Mouse (Mus musculus): ENCODE data around the gene Tada2b.

Gene Tada2b

GRCm38 (mm10) chr5:36445028-36445427 lies 39.1 kb downstream of the Tada2b start:
- ATAC-seq (ENCODE audit: low TSS enrichment): no peak

GRCm38 (mm10) chr5:36444611-36445010 lies 39.5 kb downstream of the Tada2b start:
- no peak for ATAC-seq (ENCODE audit: low TSS enrichment)

GRCm38 (mm10) chr5:36440741-36441140 lies 43.3 kb downstream of the Tada2b start:
- no peak for ATAC-seq (ENCODE audit: low TSS enrichment)

GRCm38 (mm10) chr5:36436858-36437257 lies 47.2 kb downstream of the Tada2b start:
- no peak for ATAC-seq (ENCODE audit: low TSS enrichment)

GRCm38 (mm10) chr5:36434398-36434967 lies 49.6 kb downstream of the Tada2b start:
- peak; percentile 31; the same call in 1 of the 2 replicates for ATAC-seq (ENCODE audit: low TSS enrichment)

- ATAC-seq (ENCODE audit: low TSS enrichment): no peak
These were observed 52.4 kb downstream of the Tada2b start for GRCm38 (mm10) chr5:36431711-36432110.

- ATAC-seq (ENCODE audit: low TSS enrichment): peak; percentile 65
These were observed 54.5 kb downstream of the Tada2b start for GRCm38 (mm10) chr5:36429551-36429950.

- no peak for ATAC-seq (ENCODE audit: low TSS enrichment)
These were observed 56.3 kb downstream of the Tada2b start for GRCm38 (mm10) chr5:36427831-36428230.

GRCm38 (mm10) chr5:36426404-36426803 lies 57.7 kb downstream of the Tada2b start:
- ATAC-seq (ENCODE audit: low TSS enrichment): peak; percentile 83

- ATAC-seq (ENCODE audit: low TSS enrichment): no peak
These were observed 59.4 kb downstream of the Tada2b start for GRCm38 (mm10) chr5:36424676-36425075.

Data from frontal cortex, adult (tissue).